9 mouse cellular contexts compared by ENCODE assay signal in the genomic region with DNA sequence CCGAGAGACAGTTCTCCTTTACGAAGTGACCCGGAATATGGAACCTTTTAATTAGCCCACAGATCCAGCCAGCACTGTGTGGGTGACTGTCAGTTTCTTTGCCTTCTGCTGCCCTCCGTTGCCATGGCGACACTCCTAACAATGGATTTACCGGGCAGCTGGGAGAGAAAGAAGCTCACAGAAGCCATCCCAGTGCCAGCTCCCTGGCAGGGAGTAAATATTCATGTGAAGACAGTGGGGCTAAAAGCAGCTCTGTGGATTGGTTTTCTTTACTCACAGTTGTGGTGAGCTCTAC.
DNase-seq lines count a peak whose midpoint lies in the region; ATAC-seq lines count a peak whose summit lies in the region.
"Had no signal": no experiment of that assay in that cellular context is flagged by ENCODE, and none has a peak within 500 bp of the region (broad histone marks: within the 10 kb centered on the region; RNA-seq: fewer than 3 reads in every experiment).

No protein-coding gene starts in this region.

- no peaks in the 10 kb centered on the region; the same call in 1 of the 2 replicates for H3K27me3 ChIP-seq in hindbrain, embryonic 11.5 days (ENCODE audit: control insufficient read depth, insufficient read depth, low read length)
- H3K27me3 ChIP-seq: limb, embryonic 15.5 days had no signal

- H3K4me2 ChIP-seq in hindbrain, embryonic 11.5 days (replicated peaks; ENCODE audit: low read depth, low read length), result no peak overlapping the region; the same call in 1 of the 2 replicates
- H3K4me2 ChIP-seq: limb, embryonic 15.5 days had no signal

- H3K27ac ChIP-seq in hindbrain, embryonic 11.5 days (ENCODE audit: low read depth, low read length), result peak overlapping the region; percentile 56
- H3K27ac ChIP-seq: limb, embryonic 15.5 days had no signal

- H3K9ac ChIP-seq in hindbrain, embryonic 11.5 days (ENCODE audit: low read depth, low read length), result no peak overlapping the region
- H3K9ac ChIP-seq: limb, embryonic 15.5 days had no signal

- peak; percentile 93 for ATAC-seq in hindbrain, embryonic 11.5 days (ENCODE audit: low FRiP score)

- no peaks in the 10 kb centered on the region for H3K4me1 ChIP-seq in hindbrain, embryonic 11.5 days (replicated peaks; ENCODE audit: control insufficient read depth, insufficient read depth, low read length)
- H3K4me1 ChIP-seq: limb, embryonic 15.5 days had no signal

- no peaks in the 10 kb centered on the region for H3K36me3 ChIP-seq in hindbrain, embryonic 11.5 days (ENCODE audit: control insufficient read depth, insufficient read depth, low read length)
- H3K36me3 ChIP-seq: limb, embryonic 15.5 days had no signal

- peak; percentile 7 to 13 for DNase-seq in kidney, postnatal 4 days
- no peak for DNase-seq in kidney, postnatal 10 days
- peak; percentile 90 for DNase-seq in hindbrain, embryonic 11.5 days (ENCODE audit: low spot score)
- peak; percentile 94 for DNase-seq in left cerebral cortex, postnatal 4 days
- DNase-seq in right cerebral cortex, postnatal 14 days, result peak; percentile 69
- no peak for DNase-seq in lung, adult 18-20 months
- DNase-seq in spleen, postnatal 14 days (ENCODE audit: low spot score in 2 of 2), result no peak
- DNase-seq in thymus, postnatal 0 days (ENCODE audit: low spot score), result no peak

- H3K4me3 ChIP-seq in hindbrain, embryonic 11.5 days (ENCODE audit: low read depth, low read length), result no peak overlapping the region
- H3K4me3 ChIP-seq: limb, embryonic 15.5 days had no signal

- intact Hi-C loops in left cerebral cortex, postnatal 4 days (cut with DNase I), result no loop called here

- 29% methylated on average over 6 of the region's 6 CpGs for WGBS in hindbrain, embryonic 11.5 days

- no peaks in the 10 kb centered on the region for H3K9me3 ChIP-seq in hindbrain, embryonic 11.5 days (ENCODE audit: control insufficient read depth, low read length)
- H3K9me3 ChIP-seq: limb, embryonic 15.5 days had no signal

Comparison
In these comparisons a context has a peak if more than half of its experiments do, and no peak if none do; other contexts are left out.
1. DNase-seq: peak in kidney, postnatal 4 days (2 of 2), hindbrain, embryonic 11.5 days (single experiment), left cerebral cortex, postnatal 4 days (single experiment) and right cerebral cortex, postnatal 14 days (single experiment); none in kidney, postnatal 10 days (single experiment), lung, adult 18-20 months (0 of 2), spleen, postnatal 14 days (0 of 2) and thymus, postnatal 0 days (single experiment).